Mouse (Mus musculus): ENCODE measurements around the gene Inpp5a.

- TF ChIP-seq CHD2 (IDR thresholded peaks at IDR 0.05; ENCODE audit: low read depth, low read length) (no peak), ZNF384 (IDR thresholded peaks at IDR 0.05; ENCODE audit: low read depth, low read length) (no peak)
Measured at GRCm38 (mm10) chr7:139347051-139347450, 41.9 kb upstream of the Inpp5a start.

Measured in ES-E14 (cell line).